Mouse (Mus musculus): Measurements from ENCODE around the gene Flad1. TPM values are rescaled to one million over a fixed set of nuclear protein-coding genes. Genes with fewer than 3 reads are reported as not detected.

Gene Flad1
- polyA plus RNA-seq, 1 experiment from 2014 or later, result 30.3 TPM

GRCm38 (mm10) chr3:89422556-89423205, 11.0 kb upstream of the Flad1 start:
- no peaks in the 10 kb centered on the region for H3K27me3 ChIP-seq
- H3K9me3 ChIP-seq, result no peaks in the 10 kb centered on the region
- ATAC-seq (ENCODE audit: insufficient number of reproducible peaks, insufficient read depth, low FRiP score, low TSS enrichment), result no peak
- WGBS, result 72% methylated on average over 6 of the region's 6 CpGs
- peaks cover 32% of the 10 kb centered on the region for H3K4me1 ChIP-seq
- peak overlapping the region; percentile 77 for H3K9ac ChIP-seq
- H3K27ac ChIP-seq, result peak overlapping the region; percentile 79
- peak overlapping the region; percentile 46 for H3K4me3 ChIP-seq
- H3K36me3 ChIP-seq, result peaks cover 39% of the 10 kb centered on the region
- peak overlapping the region; percentile 79 for H3K4me2 ChIP-seq (replicated peaks)

- no peak for ATAC-seq (ENCODE audit: insufficient number of reproducible peaks, insufficient read depth, low FRiP score, low TSS enrichment)
- Histone ChIP-seq H3K9me3 (no peaks in the 10 kb centered on the region), H3K4me2 (replicated peaks) (peak overlapping the region; percentile 79), H3K4me3 (peak overlapping the region; percentile 46), H3K27ac (peak overlapping the region; percentile 79), H3K36me3 (peaks cover 32% of the 10 kb centered on the region), H3K9ac (peak overlapping the region; percentile 77), H3K27me3 (no peaks in the 10 kb centered on the region), H3K4me1 (peaks cover 32% of the 10 kb centered on the region)
- WGBS, result 8% methylated on average over 22 of the region's 22 CpGs
Observed at GRCm38 (mm10) chr3:89421810-89422473, 10.3 kb upstream of the Flad1 start.

- Histone ChIP-seq H3K36me3 (peaks cover 28% of the 10 kb centered on the region), H3K9ac (peak overlapping the region; percentile 77), H3K4me3 (peak overlapping the region; percentile 46), H3K4me1 (peaks cover 39% of the 10 kb centered on the region), H3K27ac (peak overlapping the region; percentile 79), H3K4me2 (replicated peaks) (peak overlapping the region; percentile 79), H3K27me3 (no peaks in the 10 kb centered on the region), H3K9me3 (no peaks in the 10 kb centered on the region)
- peak; percentile 79 for ATAC-seq (ENCODE audit: insufficient number of reproducible peaks, insufficient read depth, low FRiP score, low TSS enrichment)
- WGBS, result 1% methylated on average over 11 of the region's 11 CpGs
Observed at GRCm38 (mm10) chr3:89421002-89421774, 9.5 kb upstream of the Flad1 start.

- Histone ChIP-seq H3K27ac (peak overlapping the region; percentile 79), H3K36me3 (peaks cover 29% of the 10 kb centered on the region), H3K4me2 (replicated peaks) (peak overlapping the region; percentile 79), H3K4me3 (peak overlapping the region; percentile 46; the same call in 1 of the 2 replicates), H3K4me1 (peaks cover 40% of the 10 kb centered on the region), H3K9ac (no peak overlapping the region), H3K27me3 (no peaks in the 10 kb centered on the region), H3K9me3 (no peaks in the 10 kb centered on the region)
- ATAC-seq (ENCODE audit: insufficient number of reproducible peaks, insufficient read depth, low FRiP score, low TSS enrichment), result no peak
- 59% methylated on average over 2 of the region's 2 CpGs for WGBS
Observed at GRCm38 (mm10) chr3:89420421-89420820, 8.8 kb upstream of the Flad1 start.

GRCm38 (mm10) chr3:89419981-89420380, 8.3 kb upstream of the Flad1 start:
- 10% methylated on average over 3 of the region's 3 CpGs for WGBS
- peak overlapping the region; percentile 87 for H3K4me2 ChIP-seq (replicated peaks)
- no peak for ATAC-seq (ENCODE audit: insufficient number of reproducible peaks, insufficient read depth, low FRiP score, low TSS enrichment)
- H3K9me3 ChIP-seq, result no peaks in the 10 kb centered on the region
- H3K4me3 ChIP-seq, result peak overlapping the region; percentile 65
- peaks cover 29% of the 10 kb centered on the region for H3K36me3 ChIP-seq
- peaks cover 40% of the 10 kb centered on the region for H3K4me1 ChIP-seq
- H3K27ac ChIP-seq, result peak overlapping the region; percentile 97
- H3K27me3 ChIP-seq, result no peaks in the 10 kb centered on the region
- peak overlapping the region; percentile 63 for H3K9ac ChIP-seq

GRCm38 (mm10) chr3:89419571-89419970, 7.9 kb upstream of the Flad1 start:
- Histone ChIP-seq H3K27me3 (no peaks in the 10 kb centered on the region), H3K4me3 (peak overlapping the region; percentile 65), H3K27ac (peak overlapping the region; percentile 97), H3K4me1 (peaks cover 40% of the 10 kb centered on the region), H3K36me3 (peaks cover 29% of the 10 kb centered on the region), H3K9me3 (no peaks in the 10 kb centered on the region), H3K4me2 (replicated peaks) (peak overlapping the region; percentile 87), H3K9ac (peak overlapping the region; percentile 63)
- under 1% methylated on average over 9 of the region's 9 CpGs for WGBS
- no peak for ATAC-seq (ENCODE audit: insufficient number of reproducible peaks, insufficient read depth, low FRiP score, low TSS enrichment)

GRCm38 (mm10) chr3:89418861-89419250, 7.2 kb upstream of the Flad1 start:
- Histone ChIP-seq H3K27ac (peak overlapping the region; percentile 97), H3K27me3 (no peaks in the 10 kb centered on the region), H3K4me3 (peak overlapping the region; percentile 65), H3K9ac (peak overlapping the region; percentile 63), H3K36me3 (peaks cover 29% of the 10 kb centered on the region), H3K4me1 (peaks cover 40% of the 10 kb centered on the region), H3K4me2 (replicated peaks) (peak overlapping the region; percentile 87), H3K9me3 (no peaks in the 10 kb centered on the region)
- 1% methylated on average over 16 of the region's 16 CpGs for WGBS
- ATAC-seq (ENCODE audit: insufficient number of reproducible peaks, insufficient read depth, low FRiP score, low TSS enrichment), result no peak

- H3K36me3 ChIP-seq, result peaks cover 31% of the 10 kb centered on the region
- H3K4me3 ChIP-seq, result peak within 1 kb of the TSS; percentile 65
- H3K4me1 ChIP-seq, result peaks cover 40% of the 10 kb centered on the region
- WGBS, result under 1% methylated on average over 39 of the region's 39 CpGs
- peak; percentile 91 for ATAC-seq (ENCODE audit: insufficient number of reproducible peaks, insufficient read depth, low FRiP score, low TSS enrichment)
- H3K27ac ChIP-seq, result peak within 1 kb of the TSS; percentile 97
- H3K9ac ChIP-seq, result peak within 1 kb of the TSS; percentile 72
- no peaks in the 10 kb centered on the region for H3K9me3 ChIP-seq
- no peaks in the 10 kb centered on the region for H3K27me3 ChIP-seq
- peak within 1 kb of the TSS; percentile 87 for H3K4me2 ChIP-seq (replicated peaks)
Observed at GRCm38 (mm10) chr3:89418170-89418860, 6.6 kb upstream of the Flad1 start, which contains the start of the genes Cks1b and Shc1. TSS of gene Cks1b (minus strand) at chr3:89418383. TSS of gene Shc1 (plus strand) at chr3:89418443.

GRCm38 (mm10) chr3:89417840-89418169, 6.1 kb upstream of the Flad1 start:
- WGBS, result under 1% methylated on average over 20 of the region's 20 CpGs
- peak; percentile 36 for ATAC-seq (ENCODE audit: insufficient number of reproducible peaks, insufficient read depth, low FRiP score, low TSS enrichment)
- no peaks in the 10 kb centered on the region for H3K27me3 ChIP-seq
- H3K9ac ChIP-seq, result peak overlapping the region; percentile 72
- peaks cover 32% of the 10 kb centered on the region for H3K36me3 ChIP-seq
- peak overlapping the region; percentile 87 for H3K4me2 ChIP-seq (replicated peaks)
- peaks cover 37% of the 10 kb centered on the region for H3K4me1 ChIP-seq
- H3K4me3 ChIP-seq, result peak overlapping the region; percentile 65
- H3K9me3 ChIP-seq, result no peaks in the 10 kb centered on the region
- H3K27ac ChIP-seq, result peak overlapping the region; percentile 97

- peak overlapping the region; percentile 87 for H3K4me2 ChIP-seq (replicated peaks)
- peaks cover 32% of the 10 kb centered on the region for H3K36me3 ChIP-seq
- peak overlapping the region; percentile 97 for H3K27ac ChIP-seq
- no peaks in the 10 kb centered on the region for H3K27me3 ChIP-seq
- no peak for ATAC-seq (ENCODE audit: insufficient number of reproducible peaks, insufficient read depth, low FRiP score, low TSS enrichment)
- H3K9ac ChIP-seq, result peak overlapping the region; percentile 72
- no peaks in the 10 kb centered on the region for H3K9me3 ChIP-seq
- H3K4me3 ChIP-seq, result peak overlapping the region; percentile 65
- peaks cover 30% of the 10 kb centered on the region for H3K4me1 ChIP-seq
- WGBS, result 25% methylated on average over 2 of the region's 2 CpGs
Observed at GRCm38 (mm10) chr3:89417131-89417530, 5.5 kb upstream of the Flad1 start.

- 97% methylated on average over 8 of the region's 8 CpGs for WGBS
- peaks cover 32% of the 10 kb centered on the region for H3K36me3 ChIP-seq
- no peak overlapping the region for H3K27ac ChIP-seq
- H3K4me2 ChIP-seq (replicated peaks), result no peak overlapping the region; the same call in 1 of the 2 replicates
- H3K4me3 ChIP-seq, result no peak overlapping the region
- ATAC-seq (ENCODE audit: insufficient number of reproducible peaks, insufficient read depth, low FRiP score, low TSS enrichment), result no peak
- H3K9ac ChIP-seq, result no peak overlapping the region
- H3K27me3 ChIP-seq, result no peaks in the 10 kb centered on the region
- no peaks in the 10 kb centered on the region for H3K9me3 ChIP-seq
- peaks cover 22% of the 10 kb centered on the region for H3K4me1 ChIP-seq
Observed at GRCm38 (mm10) chr3:89416158-89416557, 4.5 kb upstream of the Flad1 start.
